Comparison of ENCODE assay signal across 24 mouse cellular contexts in genomic region chr2:31857180-31857579, GRCm38 (mm10). TPM values are rescaled to one million over a fixed set of nuclear protein-coding genes. Genes with fewer than 3 reads are reported as not detected.
A peak's percentile ranks its signal among the peaks of the same experiment; 100 is the strongest.
DNase-seq lines count a peak whose midpoint lies in the region; TF ChIP-seq lines count a peak whose summit lies in the region.
"Had no signal": no experiment of that assay in that cellular context is flagged by ENCODE, and none has a peak within 500 bp of the region (broad histone marks: within the 10 kb centered on the region; RNA-seq: fewer than 3 reads in every experiment).

No protein-coding gene starts in this region.

- no peak overlapping the region for H3K4me3 ChIP-seq in lung, adult 2 months (replicated peaks; ENCODE audit: extremely low read depth, low read depth, low read length)
- H3K4me3 ChIP-seq: embryonic facial prominence, embryonic 12.5 days; heart, adult 2 months; hindbrain, embryonic 13.5 days; limb, embryonic 15.5 days; neural tube, embryonic 12.5 days had no signal

- WGBS in lung, adult 2 months = 44% methylated on average over 6 of the region's 6 CpGs

- TF ChIP-seq CTCF in lung, adult 2 months (IDR thresholded peaks at IDR 0.05; ENCODE audit: insufficient read depth, low read length) = no peak

- no peaks in the 10 kb centered on the region for H3K4me1 ChIP-seq in lung, adult 2 months (ENCODE audit: control insufficient read depth, insufficient read depth, low read length)

- TF ChIP-seq POLR2A in lung, adult 2 months (IDR thresholded peaks at IDR 0.05; ENCODE audit: borderline replicate concordance, extremely low read depth, low read depth, low read length) = no peak

- DNase-seq in adrenal gland, postnatal 14 days = peak; percentile 71
- DNase-seq in adrenal gland, adult (ENCODE audit: inconsistent age in 2 of 2, low spot score in 1 of 2) = no peak
- peak; percentile 50 for DNase-seq in gastrocnemius, postnatal 10 days
- DNase-seq in gastrocnemius, adult 8-10 months (ENCODE audit: low spot score in 2 of 2) = no peak
- DNase-seq in lung, postnatal 10 days = peak; percentile 70
- no peak for DNase-seq in lung, adult 2 months
- DNase-seq in adipocyte (ENCODE audit: low spot score) = peak; percentile 63
- no peak for DNase-seq in kidney, adult 8-10 months
- DNase-seq: cerebellum, adult 11-12 months; gastrocnemius, postnatal 14 days; heart, adult 2 months; kidney, postnatal 14 days; right cerebral cortex, postnatal 25 days; thymus, postnatal 25 days had no signal

RNA-seq across cellular contexts. Expression of gene Fibcd1, which starts 11.4 kb away (rescaled TPM):
- 0.07 and 0.38 TPM in 2 replicates for total RNA-seq in adrenal gland, postnatal 14 days (2021)
- under 1 TPM in 1 of 2 experiments, not detected in 1; 0.05 TPM for total RNA-seq in gastrocnemius, postnatal 10 days (2021)
- total RNA-seq in gastrocnemius, adult 8-10 months (2022) = not detected
- 0.02 and 0.06 TPM in 2 replicates for polyA plus RNA-seq in lung, adult 2 months (2012; rRNA removed)
- total RNA-seq: gastrocnemius, postnatal 14 days; heart, adult 2 months; megakaryocyte, adult 5-6 weeks; MEL had no signal
- polyA plus RNA-seq: heart, adult 2 months; heart, embryonic 16.5 days had no signal

RNA-seq across cellular contexts. Expression of gene Lamc3, which starts 29.9 kb away (rescaled TPM):
- total RNA-seq in adrenal gland, postnatal 14 days (2021) = 14.4 and 14.9 TPM in 2 replicates
- total RNA-seq in gastrocnemius, postnatal 10 days (2021) = under 1 TPM; 0.25 to 0.26 TPM
- under 1 TPM; 0.07 to 0.67 (median 0.30) TPM for total RNA-seq in gastrocnemius, adult 8-10 months (2022)
- 18.8 and 25.1 TPM in 2 replicates for polyA plus RNA-seq in lung, adult 2 months (2012; rRNA removed)
- total RNA-seq: megakaryocyte, adult 5-6 weeks; MEL had no signal

RNA-seq across cellular contexts. Expression of gene Qrfp, which starts 46.8 kb away (rescaled TPM):
- total RNA-seq in adrenal gland, postnatal 14 days (2021) = 0.19 TPM in 1 of 2 replicates, not detected in the other
- not detected for total RNA-seq in gastrocnemius, postnatal 10 days (2021)
- total RNA-seq in gastrocnemius, adult 8-10 months (2022) = not detected
- 0.12 and 0.13 TPM in 2 replicates for polyA plus RNA-seq in lung, adult 2 months (2012; rRNA removed)
- total RNA-seq: gastrocnemius, postnatal 14 days; heart, adult 2 months; layer of hippocampus, postnatal 14 days; left cerebral cortex, postnatal 10 days; MEL had no signal
- polyA plus RNA-seq: cortical plate, adult 2 months; hindbrain, embryonic 13.5 days had no signal

Comparison
In these comparisons a context has a peak if more than half of its experiments do, and no peak if none do; other contexts are left out.
1. DNase-seq: peak in adrenal gland, postnatal 14 days (single experiment), gastrocnemius, postnatal 10 days (single experiment), lung, postnatal 10 days (single experiment) and adipocyte (single experiment); none in adrenal gland, adult (0 of 2), gastrocnemius, adult 8-10 months (0 of 2), lung, adult 2 months (single experiment) and kidney, adult 8-10 months (0 of 2).